Mouse (Mus musculus) embryonic facial prominence, embryonic 15.5 days (tissue): ENCODE results near the gene Tmem217. TPM values are rescaled to one million over a fixed set of nuclear protein-coding genes. Genes with fewer than 3 reads are reported as not detected.

Experiments used
- ATAC-seq: fragments of 200-750 bp; cut with Nextera tagmentation; 2 replicates; pipeline ENCODE4 v1.8.0; 2017; ENCODE audit warnings: low read depth, moderate TSS enrichment; ENCODE audit not compliant: insufficient number of reproducible peaks, low FRiP score, low TSS enrichment
- H3K27ac ChIP-seq: fragments of 300-500 bp; sonication (generic); replicated peaks from 2 replicates; pipeline ENCODE4 v1.5.1; 2015; ENCODE audit warnings: mild to moderate bottlenecking, inconsistent platforms
- H3K27me3 ChIP-seq: fragments of 300-500 bp; sonication (generic); 2 replicates; pipeline ENCODE4 v1.6.1; 2015; ENCODE audit warnings: inconsistent platforms
- H3K36me3 ChIP-seq: fragments of 300-500 bp; sonication (generic); 2 replicates; pipeline ENCODE4 v1.6.1; 2015; ENCODE audit warnings: mild to moderate bottlenecking, inconsistent platforms
- H3K4me1 ChIP-seq: fragments of 300-500 bp; sonication (generic); 2 replicates; pipeline ENCODE4 v1.6.1; 2015; ENCODE audit warnings: inconsistent platforms
- H3K4me2 ChIP-seq: fragments of 300-500 bp; sonication (generic); replicated peaks from 2 replicates; pipeline ENCODE4 v1.6.1; 2015; ENCODE audit warnings: mild to moderate bottlenecking, inconsistent platforms
- H3K4me3 ChIP-seq: fragments of 300-500 bp; sonication (generic); replicated peaks from 2 replicates; pipeline ENCODE4 v1.5.1; 2015; ENCODE audit warnings: mild to moderate bottlenecking, inconsistent platforms
- H3K9ac ChIP-seq: fragments of 300-500 bp; sonication (generic); 2 replicates; pipeline ENCODE4 v1.6.1; 2015; ENCODE audit warnings: inconsistent platforms
- H3K9me3 ChIP-seq: fragments of 300-500 bp; sonication (generic); replicated peaks from 2 replicates; pipeline ENCODE4 v1.6.1; 2016; ENCODE audit warnings: inconsistent platforms
- WGBS: fragments of 180-500 bp; shearing (Covaris S2); methylation state at CpG from one replicate; pipeline ENCODE4 v1.1.7; 2015; 5-methylcytosine and 5-hydroxymethylcytosine counted together
- polyA plus RNA-seq: library from polyadenylated mRNA; unstranded; fragments of >200 nt; fragmentation: Nextera tagmentation; extraction: Ambion mirVana; gene quantifications from 2 replicates; pipeline ENCODE4 v1.2.1, GENCODE M21; 2015

The Tmem217 gene
- polyA plus RNA-seq, 1 experiment from 2014 or later = 1.6 TPM

DNA sequence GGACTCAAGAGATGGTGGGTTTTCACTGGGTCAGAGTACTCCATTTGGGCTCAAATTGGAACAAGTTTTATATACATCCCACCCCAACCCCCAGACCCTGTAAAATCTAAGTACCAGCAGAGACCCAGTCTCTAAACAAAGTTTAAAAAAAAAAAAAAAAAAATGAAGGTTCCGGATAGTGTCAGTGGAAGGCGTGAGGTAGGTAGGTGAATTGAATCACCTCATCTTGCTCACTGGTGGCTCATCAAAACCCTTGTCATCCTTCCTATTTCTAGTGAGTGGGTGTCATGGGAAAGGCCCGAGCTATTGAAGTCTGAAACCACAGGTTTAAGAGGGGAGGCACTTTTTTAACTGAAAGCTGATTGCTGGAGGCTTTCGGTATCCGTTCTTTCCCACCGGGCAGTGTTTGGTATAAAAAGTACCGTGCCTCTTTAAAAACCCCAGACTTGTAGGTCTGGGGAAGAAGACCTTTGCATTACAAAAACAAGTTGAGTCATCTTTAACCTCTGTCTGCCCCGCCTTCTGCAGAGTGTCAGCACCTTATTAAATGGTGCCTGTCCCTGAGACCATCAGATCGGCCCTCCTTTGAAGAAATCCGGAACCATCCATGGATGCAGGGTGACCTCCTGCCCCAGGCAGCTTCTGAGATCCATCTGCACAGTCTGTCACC, 58.0 kb downstream of the Tmem217 start:
- peaks cover 13% of the 10 kb centered on the region for H3K36me3 ChIP-seq
- H3K27me3 ChIP-seq = no peaks in the 10 kb centered on the region
- H3K4me1 ChIP-seq = peaks cover 24% of the 10 kb centered on the region
- H3K9me3 ChIP-seq = no peaks in the 10 kb centered on the region
- no peak overlapping the region for H3K9ac ChIP-seq
- H3K4me3 ChIP-seq = no peak overlapping the region
- no peak overlapping the region for H3K4me2 ChIP-seq
- no peak overlapping the region for H3K27ac ChIP-seq
- no peak for ATAC-seq
- WGBS = 65% methylated on average over 10 of the region's 10 CpGs

DNA sequence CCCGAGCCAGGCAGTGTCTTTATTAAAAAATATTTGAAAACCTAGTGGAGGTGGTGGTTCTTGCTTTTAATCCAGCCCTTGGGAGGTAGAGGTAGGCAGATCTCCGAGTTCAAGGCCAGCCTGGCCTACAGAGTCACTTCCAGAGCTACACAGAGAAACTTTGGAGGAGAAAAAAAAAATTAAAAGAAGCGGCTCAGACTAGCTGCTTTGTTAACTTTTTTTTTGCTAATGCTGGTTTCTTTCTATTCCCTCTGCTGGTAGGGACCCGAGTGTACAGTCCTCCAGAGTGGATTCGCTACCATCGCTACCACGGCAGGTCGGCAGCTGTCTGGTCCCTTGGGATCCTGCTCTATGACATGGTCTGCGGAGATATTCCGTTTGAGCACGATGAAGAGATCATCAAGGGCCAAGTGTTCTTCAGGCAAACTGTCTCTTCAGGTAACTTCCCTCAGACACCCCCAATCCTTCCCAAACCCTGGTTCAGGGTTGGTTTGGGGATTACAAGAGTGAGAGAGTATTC, 58.7 kb downstream of the Tmem217 start:
- WGBS = 68% methylated on average over 11 of the region's 11 CpGs
- no peak for ATAC-seq
- H3K27ac ChIP-seq = peak overlapping the region; percentile 93; the same call in 1 of the 2 replicates
- no peaks in the 10 kb centered on the region for H3K27me3 ChIP-seq
- peaks cover 13% of the 10 kb centered on the region for H3K36me3 ChIP-seq
- H3K4me1 ChIP-seq = peaks cover 28% of the 10 kb centered on the region
- H3K9ac ChIP-seq = no peak overlapping the region
- peak overlapping the region; percentile 90 for H3K4me2 ChIP-seq
- no peaks in the 10 kb centered on the region for H3K9me3 ChIP-seq
- H3K4me3 ChIP-seq = peak overlapping the region; percentile 85

DNA sequence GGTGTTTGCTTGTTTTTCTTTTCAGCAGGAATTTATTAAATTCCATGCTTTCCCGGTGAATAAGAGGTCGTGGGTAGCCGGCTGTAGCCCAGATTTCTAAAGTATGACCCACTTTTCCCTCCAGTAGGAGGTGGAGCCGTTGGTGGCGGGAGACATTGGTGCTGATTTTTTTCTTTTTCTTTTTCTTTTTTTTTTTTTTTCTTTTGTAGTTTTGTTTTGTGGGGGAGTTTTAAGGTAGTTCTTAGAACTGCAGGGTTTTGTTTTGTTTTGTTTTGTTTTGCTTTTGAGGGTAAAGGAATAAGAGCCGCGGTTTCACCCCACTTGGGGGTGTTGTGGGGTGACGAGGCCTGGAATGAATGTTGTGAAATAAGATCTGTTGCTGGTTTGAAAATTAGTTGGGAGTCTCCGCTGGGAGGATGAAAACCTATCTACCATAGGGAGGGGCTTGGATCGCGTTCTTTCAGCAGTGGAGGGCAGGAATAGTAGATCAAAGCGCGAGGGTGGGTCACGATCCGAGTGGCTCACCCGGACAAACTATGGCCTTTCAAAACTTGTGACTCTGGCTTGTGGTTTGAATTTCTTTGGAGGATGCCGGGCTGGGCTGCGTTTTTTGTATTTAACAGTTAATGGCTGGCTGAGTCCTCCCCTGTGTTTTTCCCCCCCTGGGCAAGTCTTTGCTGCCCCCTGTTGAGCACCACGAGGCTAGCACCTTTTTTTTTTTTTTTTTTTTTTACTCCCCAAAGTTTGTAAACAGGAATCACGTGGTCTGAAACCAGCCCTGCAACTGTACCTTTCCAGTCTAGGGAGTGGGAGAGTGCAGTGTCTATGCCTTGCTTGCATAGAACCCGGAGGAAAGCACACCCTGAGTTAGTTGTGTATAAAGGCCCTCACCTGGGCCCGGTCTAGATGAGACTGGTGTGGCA, 59.7 kb downstream of the Tmem217 start:
- Histone ChIP-seq H3K4me2 (peak overlapping the region; percentile 90), H3K9me3 (no peaks in the 10 kb centered on the region), H3K27ac (peak overlapping the region; percentile 93), H3K36me3 (peaks cover 13% of the 10 kb centered on the region), H3K4me1 (peaks cover 21% of the 10 kb centered on the region), H3K4me3 (peak overlapping the region; percentile 85), H3K27me3 (no peaks in the 10 kb centered on the region), H3K9ac (peak overlapping the region; percentile 81)
- ATAC-seq = no peak
- WGBS = 1% methylated on average over 22 of the region's 22 CpGs

DNA sequence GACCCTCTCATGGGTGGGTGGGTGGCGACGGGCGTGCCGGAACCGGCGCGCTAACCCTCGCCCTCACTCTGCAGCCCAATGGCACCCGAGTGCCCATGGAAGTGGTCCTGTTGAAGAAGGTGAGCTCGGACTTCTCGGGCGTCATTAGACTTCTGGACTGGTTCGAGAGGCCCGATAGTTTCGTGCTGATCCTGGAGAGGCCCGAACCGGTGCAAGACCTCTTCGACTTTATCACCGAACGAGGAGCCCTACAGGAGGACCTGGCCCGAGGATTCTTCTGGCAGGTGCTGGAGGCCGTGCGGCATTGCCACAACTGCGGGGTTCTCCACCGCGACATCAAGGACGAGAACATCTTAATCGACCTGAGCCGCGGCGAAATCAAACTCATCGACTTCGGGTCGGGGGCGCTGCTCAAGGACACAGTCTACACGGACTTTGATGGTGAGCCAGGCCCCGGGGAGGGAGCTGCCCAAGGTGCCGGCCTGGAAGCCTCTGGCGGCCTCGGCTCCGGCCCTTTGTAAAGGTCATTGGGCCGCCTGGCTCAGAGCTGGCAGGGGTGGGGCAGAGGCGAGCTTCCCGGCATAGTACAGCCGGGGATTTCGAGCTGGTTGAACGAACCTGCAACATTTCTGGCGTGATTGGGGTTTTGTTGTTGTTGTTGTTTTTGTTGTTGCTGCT, 60.5 kb downstream of the Tmem217 start:
- Histone ChIP-seq H3K36me3 (peaks cover 13% of the 10 kb centered on the region), H3K9ac (peak overlapping the region; percentile 81), H3K4me2 (peak overlapping the region; percentile 90), H3K9me3 (no peaks in the 10 kb centered on the region), H3K4me1 (peaks cover 21% of the 10 kb centered on the region), H3K4me3 (peak overlapping the region; percentile 85), H3K27me3 (no peaks in the 10 kb centered on the region), H3K27ac (peak overlapping the region; percentile 93)
- under 1% methylated on average over 48 of the region's 48 CpGs for WGBS
- no peak for ATAC-seq

DNA sequence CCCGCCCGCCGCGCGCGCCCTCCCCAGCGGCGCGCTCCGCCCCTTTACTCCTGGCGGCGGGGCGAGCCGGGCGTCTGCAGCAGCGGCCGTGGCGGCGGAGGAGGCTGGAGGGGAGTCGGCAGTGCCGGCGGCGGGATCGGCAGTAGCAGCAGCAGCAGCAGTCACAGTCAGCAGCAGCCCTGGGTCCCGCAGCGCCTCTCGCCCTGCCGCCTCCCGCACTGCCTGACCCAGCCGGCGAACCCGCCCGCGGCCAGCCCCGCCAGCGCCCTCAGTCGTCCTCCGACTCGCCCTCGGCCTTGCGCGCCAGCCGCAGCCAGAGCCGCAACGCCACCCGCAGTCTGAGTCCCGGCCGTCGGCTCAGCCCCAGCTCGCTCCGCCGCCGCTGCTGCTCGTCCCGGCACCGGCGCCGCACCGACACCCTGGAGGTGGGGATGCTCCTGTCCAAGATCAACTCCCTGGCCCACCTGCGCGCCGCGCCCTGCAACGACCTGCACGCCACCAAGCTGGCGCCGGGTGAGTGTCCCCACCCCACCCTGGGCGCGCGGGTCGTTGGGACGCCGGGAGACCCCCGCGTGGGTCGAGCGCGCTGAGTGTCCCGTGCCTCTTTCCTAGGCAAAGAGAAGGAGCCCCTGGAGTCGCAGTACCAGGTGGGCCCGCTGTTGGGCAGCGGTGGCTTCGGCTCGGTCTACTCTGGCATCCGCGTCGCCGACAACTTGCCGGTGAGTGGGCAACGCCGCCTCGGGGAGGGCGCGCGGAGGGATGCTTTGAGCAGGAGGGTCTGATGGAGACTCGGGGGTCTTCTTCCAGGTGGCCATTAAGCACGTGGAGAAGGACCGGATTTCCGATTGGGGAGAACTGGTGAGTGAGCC, 61.2 kb downstream of the Tmem217 start, which contains the start of gene Pim1:
Pim1 (plus strand) TSS at position 41 of the 869 bp plus-strand sequence.
- peak within 1 kb of the TSS; percentile 85 for H3K4me3 ChIP-seq
- H3K27me3 ChIP-seq = no peaks in the 10 kb centered on the region
- H3K4me1 ChIP-seq = peaks cover 21% of the 10 kb centered on the region
- peaks cover 13% of the 10 kb centered on the region for H3K36me3 ChIP-seq
- H3K4me2 ChIP-seq = peak within 1 kb of the TSS; percentile 90
- ATAC-seq = peak; percentile 3
- peak within 1 kb of the TSS; percentile 93 for H3K27ac ChIP-seq
- whole genome bisulfite sequencing = under 1% methylated on average over 96 of the region's 99 CpGs
- peak within 1 kb of the TSS; percentile 81 for H3K9ac ChIP-seq
- H3K9me3 ChIP-seq = no peaks in the 10 kb centered on the region

DNA sequence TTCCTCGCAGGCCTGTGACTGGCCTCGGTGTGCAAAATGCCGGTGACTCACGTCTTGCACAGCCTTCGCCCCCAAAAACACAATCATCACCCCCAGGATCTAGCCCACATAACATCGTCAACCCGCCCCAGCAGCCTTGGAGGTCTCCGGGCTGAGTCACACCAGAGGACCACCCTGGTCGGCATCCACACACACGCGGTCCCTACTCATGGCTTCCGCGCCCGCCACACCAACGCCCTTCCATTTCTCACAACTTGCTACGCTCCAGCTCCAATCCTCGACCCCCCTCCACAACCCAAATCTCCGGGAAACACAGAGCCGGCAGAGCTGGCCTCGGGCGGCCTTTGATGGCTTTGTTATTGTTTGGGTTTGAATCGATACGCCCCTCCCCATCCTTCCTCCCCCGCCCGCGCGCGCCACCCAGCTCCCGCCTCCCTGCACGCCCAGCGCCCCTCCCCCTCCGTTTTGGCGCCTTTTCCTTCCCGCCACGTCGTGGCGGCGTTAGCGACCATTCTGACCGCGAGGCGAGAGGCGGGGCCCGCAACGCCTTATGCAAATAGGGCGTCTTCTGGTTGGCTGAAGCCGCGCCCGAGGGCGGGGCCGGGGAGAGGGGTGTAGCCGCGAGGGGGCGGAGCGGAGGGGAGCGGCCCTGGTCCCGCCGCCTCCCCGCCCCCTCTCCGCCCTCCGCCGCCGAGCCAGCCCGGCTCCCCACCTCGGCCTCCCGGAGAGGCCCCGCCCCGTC, 62.0 kb downstream of the Tmem217 start:
- Histone ChIP-seq H3K27me3 (no peaks in the 10 kb centered on the region), H3K4me3 (peak overlapping the region; percentile 85), H3K9ac (peak overlapping the region; percentile 60), H3K27ac (peak overlapping the region; percentile 93), H3K36me3 (peaks cover 13% of the 10 kb centered on the region), H3K4me2 (peak overlapping the region; percentile 90), H3K4me1 (peaks cover 21% of the 10 kb centered on the region), H3K9me3 (no peaks in the 10 kb centered on the region)
- under 1% methylated on average over 64 of the region's 68 CpGs for WGBS
- peak; percentile 94 for ATAC-seq

DNA sequence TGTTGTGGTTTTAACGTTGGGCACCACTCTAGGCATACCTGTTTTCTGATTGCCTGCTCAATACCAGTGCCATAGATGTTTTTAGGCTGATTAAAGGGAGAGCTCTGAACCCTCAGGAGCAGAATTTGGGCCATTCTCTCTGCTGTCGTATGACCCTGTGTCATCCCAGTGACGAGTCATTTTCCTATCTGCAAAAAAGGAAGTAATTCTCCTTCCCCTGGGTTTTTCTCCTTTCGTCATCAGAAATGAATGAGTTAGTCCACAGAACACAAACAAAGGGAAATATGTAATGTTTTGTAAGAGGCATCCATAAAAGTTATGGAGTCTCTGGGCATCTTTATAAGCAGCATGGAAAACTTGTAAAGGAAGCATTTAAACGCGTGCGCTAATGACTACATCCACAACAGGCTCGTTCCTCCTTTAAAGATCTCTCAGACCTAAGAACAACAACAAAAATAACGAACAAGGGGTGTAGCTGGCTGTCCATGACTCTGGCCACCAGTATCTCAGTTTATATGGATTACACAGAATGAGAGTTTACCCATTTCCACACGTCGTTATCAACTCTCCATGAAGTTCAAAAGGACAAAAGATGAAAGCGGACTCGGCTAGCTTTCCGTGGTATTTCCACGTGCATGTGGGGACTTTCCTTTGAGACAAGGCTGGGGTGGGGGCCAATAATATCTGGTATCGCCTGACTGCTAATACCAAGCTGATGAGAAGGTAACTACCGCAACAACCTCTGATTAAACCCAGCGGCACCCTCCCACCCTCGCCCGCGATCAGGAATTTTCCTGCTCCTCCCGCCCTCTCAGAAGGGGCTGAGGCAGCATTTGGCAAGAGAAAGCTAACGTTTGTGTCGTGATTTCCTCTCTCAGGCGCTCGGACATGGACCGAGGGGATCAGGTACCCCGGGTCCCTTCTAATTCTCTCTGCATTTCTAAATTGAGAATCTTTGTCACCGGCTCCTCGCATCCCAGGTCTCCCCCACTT, 62.9 kb downstream of the Tmem217 start:
- Histone ChIP-seq H3K4me1 (peaks cover 16% of the 10 kb centered on the region), H3K9ac (peak overlapping the region; percentile 60), H3K4me3 (peak overlapping the region; percentile 85), H3K27ac (peak overlapping the region; percentile 92), H3K9me3 (no peaks in the 10 kb centered on the region), H3K36me3 (peaks cover 8% of the 10 kb centered on the region), H3K27me3 (no peaks in the 10 kb centered on the region), H3K4me2 (peak overlapping the region; percentile 86)
- whole genome bisulfite sequencing = 4% methylated on average over 30 of the region's 30 CpGs
- no peak for ATAC-seq

DNA sequence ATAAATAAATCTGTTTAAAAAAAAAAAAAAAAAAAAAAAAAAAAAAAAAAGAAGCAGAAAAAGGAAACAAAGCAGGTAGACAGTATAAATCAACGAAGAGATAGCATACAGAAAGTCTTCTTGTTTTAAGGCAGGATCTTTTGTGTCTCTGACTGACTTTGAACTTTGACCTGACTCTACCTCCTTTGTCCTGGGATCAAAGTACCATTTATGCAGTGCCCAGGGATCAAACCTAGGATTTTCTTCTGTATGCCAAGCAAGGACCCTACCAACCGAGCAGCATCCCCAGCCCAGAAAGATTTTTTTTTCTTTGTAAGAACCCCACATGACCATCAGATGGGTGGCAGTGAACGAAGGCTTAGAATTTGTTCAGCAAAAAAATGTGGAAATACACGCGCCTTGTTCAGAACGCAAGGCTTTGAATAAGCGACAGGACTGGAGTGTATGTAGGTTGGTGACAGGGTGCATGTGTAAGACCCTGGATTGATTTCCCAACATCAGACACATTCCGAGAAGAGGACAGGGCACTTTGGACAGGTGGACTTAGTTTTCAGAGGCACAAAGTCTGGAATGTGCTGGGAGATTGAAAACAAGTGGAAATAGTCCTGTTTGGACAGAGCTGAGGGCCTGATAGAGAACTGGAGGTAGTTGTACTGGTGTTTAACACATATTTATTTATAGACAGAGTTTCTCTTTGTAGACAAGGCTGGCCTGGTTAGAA, 63.8 kb downstream of the Tmem217 start:
- peaks cover 12% of the 10 kb centered on the region for H3K4me1 ChIP-seq
- no peak overlapping the region for H3K9ac ChIP-seq
- ATAC-seq = no peak
- no peaks in the 10 kb centered on the region for H3K27me3 ChIP-seq
- H3K4me3 ChIP-seq = no peak overlapping the region
- H3K27ac ChIP-seq = no peak overlapping the region
- no peaks in the 10 kb centered on the region for H3K36me3 ChIP-seq
- H3K4me2 ChIP-seq = no peak overlapping the region
- H3K9me3 ChIP-seq = no peaks in the 10 kb centered on the region
- 80% methylated on average over 8 of the region's 8 CpGs for WGBS
